Mouse (Mus musculus): ENCODE results near the gene Trim21. TPM values are rescaled to one million over a fixed set of nuclear protein-coding genes. Genes with fewer than 3 reads are reported as not detected.
A peak's percentile ranks its signal among the peaks of the same experiment; 100 is the strongest.

Trim21 gene
- polyA plus RNA-seq, 1 experiment: 2.2 TPM

- WGBS: 85% methylated on average over 4 of the region's 4 CpGs
- Histone ChIP-seq H3K4me3 (replicated peaks; ENCODE audit: insufficient read depth, low read depth, low read length) (no peak overlapping the region), H3K27ac (ENCODE audit: insufficient read depth, low read length) (no peak overlapping the region), H3K4me1 (ENCODE audit: control insufficient read depth, insufficient read depth, low read length) (peaks cover 4% of the 10 kb centered on the region; the same call in 1 of the 2 replicates), H3K27me3 (ENCODE audit: control insufficient read depth, insufficient read depth, low read length) (no peaks in the 10 kb centered on the region)
- no peak for DNase-seq
- TF ChIP-seq POLR2A (IDR thresholded peaks at IDR 0.05; ENCODE audit: borderline replicate concordance, insufficient read depth, low read length) (no peak), CTCF (IDR thresholded peaks at IDR 0.05; ENCODE audit: borderline replicate concordance, insufficient read depth, low read depth, low read length) (no peak)
Observed at GRCm38 (mm10) chr7:102514144-102514543, 51.1 kb downstream of the Trim21 start.

- DNase-seq: peak; percentile 80 to 87
- Histone ChIP-seq H3K4me3 (replicated peaks; ENCODE audit: insufficient read depth, low read depth, low read length) (peak overlapping the region; percentile 38), H3K4me1 (ENCODE audit: control insufficient read depth, insufficient read depth, low read length) (peaks cover 4% of the 10 kb centered on the region; the same call in 1 of the 2 replicates), H3K27ac (ENCODE audit: insufficient read depth, low read length) (no peak overlapping the region), H3K27me3 (ENCODE audit: control insufficient read depth, insufficient read depth, low read length) (no peaks in the 10 kb centered on the region)
- 1% methylated on average over 54 of the region's 54 CpGs for WGBS
- TF ChIP-seq CTCF (IDR thresholded peaks at IDR 0.05; ENCODE audit: borderline replicate concordance, insufficient read depth, low read depth, low read length): peak; percentile 81
- TF ChIP-seq POLR2A (IDR thresholded peaks at IDR 0.05; ENCODE audit: borderline replicate concordance, insufficient read depth, low read length): no peak
Observed at GRCm38 (mm10) chr7:102512814-102513435, 52.4 kb downstream of the Trim21 start.

GRCm38 (mm10) chr7:102511927-102512326 lies 53.4 kb downstream of the Trim21 start:
- DNase-seq: no peak
- 95% methylated on average over 10 of the region's 10 CpGs for WGBS
- Histone ChIP-seq H3K4me3 (replicated peaks; ENCODE audit: insufficient read depth, low read depth, low read length) (no peak overlapping the region), H3K27me3 (ENCODE audit: control insufficient read depth, insufficient read depth, low read length) (no peaks in the 10 kb centered on the region), H3K27ac (ENCODE audit: insufficient read depth, low read length) (no peak overlapping the region), H3K4me1 (ENCODE audit: control insufficient read depth, insufficient read depth, low read length) (peaks cover 3% of the 10 kb centered on the region; the same call in 1 of the 2 replicates)
- TF ChIP-seq POLR2A (IDR thresholded peaks at IDR 0.05; ENCODE audit: borderline replicate concordance, insufficient read depth, low read length) (no peak), CTCF (IDR thresholded peaks at IDR 0.05; ENCODE audit: borderline replicate concordance, insufficient read depth, low read depth, low read length) (no peak)

- 42% methylated on average over 7 of the region's 7 CpGs for WGBS
- Histone ChIP-seq H3K4me3 (replicated peaks; ENCODE audit: insufficient read depth, low read depth, low read length) (no peak overlapping the region), H3K27me3 (ENCODE audit: control insufficient read depth, insufficient read depth, low read length) (no peaks in the 10 kb centered on the region), H3K4me1 (ENCODE audit: control insufficient read depth, insufficient read depth, low read length) (no peaks in the 10 kb centered on the region), H3K27ac (ENCODE audit: insufficient read depth, low read length) (no peak overlapping the region)
- no peak for DNase-seq
- TF ChIP-seq CTCF (IDR thresholded peaks at IDR 0.05; ENCODE audit: borderline replicate concordance, insufficient read depth, low read depth, low read length) (no peak), POLR2A (IDR thresholded peaks at IDR 0.05; ENCODE audit: borderline replicate concordance, insufficient read depth, low read length) (no peak)
Observed at GRCm38 (mm10) chr7:102509726-102510125, 55.6 kb downstream of the Trim21 start.

GRCm38 (mm10) chr7:102508666-102509065 lies 56.6 kb downstream of the Trim21 start:
- Histone ChIP-seq H3K27me3 (ENCODE audit: control insufficient read depth, insufficient read depth, low read length) (no peaks in the 10 kb centered on the region), H3K27ac (ENCODE audit: insufficient read depth, low read length) (no peak overlapping the region), H3K4me1 (ENCODE audit: control insufficient read depth, insufficient read depth, low read length) (no peaks in the 10 kb centered on the region), H3K4me3 (replicated peaks; ENCODE audit: insufficient read depth, low read depth, low read length) (no peak overlapping the region)
- WGBS: 88% methylated on average over 6 of the region's 6 CpGs
- no peak for DNase-seq
- TF ChIP-seq CTCF (IDR thresholded peaks at IDR 0.05; ENCODE audit: borderline replicate concordance, insufficient read depth, low read depth, low read length) (no peak), POLR2A (IDR thresholded peaks at IDR 0.05; ENCODE audit: borderline replicate concordance, insufficient read depth, low read length) (no peak)

- TF ChIP-seq POLR2A (IDR thresholded peaks at IDR 0.05; ENCODE audit: borderline replicate concordance, insufficient read depth, low read length) (no peak), CTCF (IDR thresholded peaks at IDR 0.05; ENCODE audit: borderline replicate concordance, insufficient read depth, low read depth, low read length) (no peak)
- no peaks in the 10 kb centered on the region for H3K4me1 ChIP-seq (ENCODE audit: control insufficient read depth, insufficient read depth, low read length)
- no peak overlapping the region for H3K4me3 ChIP-seq (replicated peaks; ENCODE audit: insufficient read depth, low read depth, low read length)
- no peak overlapping the region for H3K27ac ChIP-seq (ENCODE audit: insufficient read depth, low read length)
- 87% methylated on average over 9 of the region's 9 CpGs for WGBS
- no peak for DNase-seq
- no peaks in the 10 kb centered on the region for H3K27me3 ChIP-seq (ENCODE audit: control insufficient read depth, insufficient read depth, low read length)
Observed at GRCm38 (mm10) chr7:102508066-102508465, 57.2 kb downstream of the Trim21 start.

Other genes with a start within 250 kb of the Trim21 start
- gene Rrm1, start 123.8 kb downstream of the Trim21 start, polyA plus RNA-seq (2012; rRNA removed): 17.0 and 20.0 TPM in 2 replicates
- not detected in 2 replicates for gene Olfr543, start 83.8 kb downstream of the Trim21 start, polyA plus RNA-seq (2012; rRNA removed)
- not detected in 2 replicates for gene Olfr544, start 77.2 kb downstream of the Trim21 start, polyA plus RNA-seq (2012; rRNA removed)
- gene Olfr545, start 65.9 kb downstream of the Trim21 start, polyA plus RNA-seq (2012; rRNA removed): not detected in 2 replicates
- gene Olfr547, start 30.7 kb downstream of the Trim21 start, polyA plus RNA-seq (2012; rRNA removed): not detected in 2 replicates
- gene Olfr548-ps1, start 24.6 kb downstream of the Trim21 start, polyA plus RNA-seq (2012; rRNA removed): not detected in 2 replicates
- gene Olfr549, start 15.6 kb downstream of the Trim21 start, polyA plus RNA-seq (2012; rRNA removed): not detected in 2 replicates
- not detected in 2 replicates for gene Olfr550, start 6.0 kb upstream of the Trim21 start, polyA plus RNA-seq (2012; rRNA removed)
- gene Olfr551, start 26.4 kb upstream of the Trim21 start, polyA plus RNA-seq (2012; rRNA removed): not detected in 2 replicates
- not detected in 2 replicates for gene Olfr552, start 32.3 kb upstream of the Trim21 start, polyA plus RNA-seq (2012; rRNA removed)
- gene Olfr553, start 52.7 kb upstream of the Trim21 start, polyA plus RNA-seq (2012; rRNA removed): not detected in 2 replicates
- gene Olfr554, start 72.9 kb upstream of the Trim21 start, polyA plus RNA-seq (2012; rRNA removed): not detected in 2 replicates
- not detected in 2 replicates for gene Olfr555, start 93.3 kb upstream of the Trim21 start, polyA plus RNA-seq (2012; rRNA removed)
- gene Olfr556, start 99.4 kb upstream of the Trim21 start, polyA plus RNA-seq (2012; rRNA removed): not detected in 2 replicates
- gene Trim68, start 121.8 kb upstream of the Trim21 start, polyA plus RNA-seq (2012; rRNA removed): 7.2 and 7.8 TPM in 2 replicates
- gene Olfr557, start 130.4 kb upstream of the Trim21 start, polyA plus RNA-seq (2012; rRNA removed): not detected in 2 replicates
- 0.49 and 0.52 TPM in 2 replicates for gene Olfr558, start 136.7 kb upstream of the Trim21 start, polyA plus RNA-seq (2012; rRNA removed)
- gene Olfr33, start 153.6 kb upstream of the Trim21 start, polyA plus RNA-seq (2012; rRNA removed): not detected in 2 replicates
- gene Olfr559, start 162.0 kb upstream of the Trim21 start, polyA plus RNA-seq (2012; rRNA removed): not detected in 2 replicates
- gene Olfr560, start 193.9 kb upstream of the Trim21 start, polyA plus RNA-seq (2012; rRNA removed): 0.07 TPM in 1 of 2 replicates, not detected in the other
- 0.51 and 0.75 TPM in 2 replicates for gene Olfr78, start 194.0 kb upstream of the Trim21 start, polyA plus RNA-seq (2012; rRNA removed)
- not detected in 2 replicates for gene Olfr561, start 205.7 kb upstream of the Trim21 start, polyA plus RNA-seq (2012; rRNA removed)
- gene Olfr564, start 238.0 kb upstream of the Trim21 start, polyA plus RNA-seq (2012; rRNA removed): not detected in 2 replicates